Mouse (Mus musculus) retina, adult 2 months (tissue): ENCODE data around the gene Lin52.

Source experiments
- DNase-seq: peaks from one replicate; pipeline ENCODE4 v3.0.0-alpha.2; 2012; ENCODE audit warnings: low read depth, low spot score

The Lin52 gene

GRCm38 (mm10) chr12:84468701-84469100, 17.5 kb downstream of the Lin52 start:
- DNase-seq: no peak

- DNase-seq: no peak
Measured at GRCm38 (mm10) chr12:84478937-84479336, 27.7 kb downstream of the Lin52 start.

GRCm38 (mm10) chr12:84481251-84481650, 30.0 kb downstream of the Lin52 start:
- DNase-seq: no peak

GRCm38 (mm10) chr12:84482778-84483585, 31.8 kb downstream of the Lin52 start:
- no peak for DNase-seq

- no peak for DNase-seq
Measured at GRCm38 (mm10) chr12:84487324-84488056, 36.3 kb downstream of the Lin52 start.

- DNase-seq: no peak
Measured at GRCm38 (mm10) chr12:84496795-84497194, 45.6 kb downstream of the Lin52 start.

- peak; percentile 33 for DNase-seq
Measured at GRCm38 (mm10) chr12:84500528-84501263, 49.5 kb downstream of the Lin52 start.

GRCm38 (mm10) chr12:84501278-84501677, 50.1 kb downstream of the Lin52 start:
- no peak for DNase-seq

GRCm38 (mm10) chr12:84506856-84507255, 55.6 kb downstream of the Lin52 start:
- DNase-seq: no peak

- DNase-seq: no peak
Measured at GRCm38 (mm10) chr12:84512016-84512415, 60.8 kb downstream of the Lin52 start.

GRCm38 (mm10) chr12:84515486-84515885, 64.3 kb downstream of the Lin52 start:
- no peak for DNase-seq

- no peak for DNase-seq
Measured at GRCm38 (mm10) chr12:84516642-84517041, 65.4 kb downstream of the Lin52 start.

GRCm38 (mm10) chr12:84518018-84518417, 66.8 kb downstream of the Lin52 start:
- no peak for DNase-seq

- DNase-seq: no peak
Measured at GRCm38 (mm10) chr12:84523728-84524127, 72.5 kb downstream of the Lin52 start.

GRCm38 (mm10) chr12:84524147-84525050, 73.2 kb downstream of the Lin52 start:
- no peak for DNase-seq

- no peak for DNase-seq
Measured at GRCm38 (mm10) chr12:84525422-84525821, 74.2 kb downstream of the Lin52 start.

GRCm38 (mm10) chr12:84530426-84530825, 79.2 kb downstream of the Lin52 start:
- DNase-seq: no peak

GRCm38 (mm10) chr12:84531906-84532829, 80.9 kb downstream of the Lin52 start:
- no peak for DNase-seq

GRCm38 (mm10) chr12:84532830-84533199, 81.6 kb downstream of the Lin52 start:
- DNase-seq: no peak
